Mouse (Mus musculus) C2C12 (cell line): ENCODE data around the gene Rac1.

Experiments used
- CEBPB ChIP-seq: IDR thresholded peaks from one replicate; pipeline ENCODE4 v1.6.1; 2011; ENCODE audit warnings: low read depth, mild to moderate bottlenecking, control low read depth, moderate library complexity
- CTCF ChIP-seq: IDR thresholded peaks from one replicate; pipeline ENCODE4 v1.5.1; 2011; ENCODE audit not compliant: control insufficient read depth, insufficient read depth, insufficient read length
- MAX ChIP-seq: IDR thresholded peaks from one replicate; pipeline ENCODE4 v1.6.1; 2011; ENCODE audit warnings: mild to moderate bottlenecking, control low read depth
- MYOD1 ChIP-seq: IDR thresholded peaks from one replicate; pipeline ENCODE4 v1.6.1; 2011; ENCODE audit warnings: low read depth; ENCODE audit not compliant: control insufficient read depth, insufficient read length
- MYOG ChIP-seq: IDR thresholded peaks from one replicate; pipeline ENCODE4 v1.6.1; 2011; ENCODE audit not compliant: control insufficient read depth, insufficient read length; ENCODE audit errors: extremely low read depth
- USF1 ChIP-seq: IDR thresholded peaks from one replicate; pipeline ENCODE4 v1.6.1; 2011; ENCODE audit warnings: low read depth, mild to moderate bottlenecking, control low read depth, moderate library complexity

- no peak for TF ChIP-seq CTCF
- TF ChIP-seq USF1 = no peak
- TF ChIP-seq MYOD1 = no peak
- no peak for TF ChIP-seq MYOG
- TF ChIP-seq MAX = no peak
- TF ChIP-seq CEBPB = no peak
Measured at GRCm38 (mm10) chr5:143463671-143464070, 64.2 kb downstream of the Rac1 start.
